Mouse (Mus musculus) pancreas, adult 10 weeks (tissue): ENCODE results near the gene Upk3bl. TPM values are rescaled to one million over a fixed set of nuclear protein-coding genes. Genes with fewer than 3 reads are reported as not detected.

ENCODE experiments used
- polyA plus RNA-seq: library from polyadenylated mRNA; stranded (reverse); fragments of 350-450 nt; fragmentation: Illumina TruSeq; extraction: RNeasy Lipid Tissue Mini Kit (QIAGEN cat#74804); gene quantifications from one replicate; pipeline ENCODE4 v1.2.3, GENCODE M21; 2015; ENCODE audit warnings: low read depth, low replicate concordance; ENCODE audit not compliant: insufficient read depth

Gene Upk3bl
- polyA plus RNA-seq, result not detected

GRCm38 (mm10) chr5:136054301-136055077, at the start of gene Upk3bl:
TSS of gene Upk3bl (plus strand) at chr5:136054492.

DNA sequence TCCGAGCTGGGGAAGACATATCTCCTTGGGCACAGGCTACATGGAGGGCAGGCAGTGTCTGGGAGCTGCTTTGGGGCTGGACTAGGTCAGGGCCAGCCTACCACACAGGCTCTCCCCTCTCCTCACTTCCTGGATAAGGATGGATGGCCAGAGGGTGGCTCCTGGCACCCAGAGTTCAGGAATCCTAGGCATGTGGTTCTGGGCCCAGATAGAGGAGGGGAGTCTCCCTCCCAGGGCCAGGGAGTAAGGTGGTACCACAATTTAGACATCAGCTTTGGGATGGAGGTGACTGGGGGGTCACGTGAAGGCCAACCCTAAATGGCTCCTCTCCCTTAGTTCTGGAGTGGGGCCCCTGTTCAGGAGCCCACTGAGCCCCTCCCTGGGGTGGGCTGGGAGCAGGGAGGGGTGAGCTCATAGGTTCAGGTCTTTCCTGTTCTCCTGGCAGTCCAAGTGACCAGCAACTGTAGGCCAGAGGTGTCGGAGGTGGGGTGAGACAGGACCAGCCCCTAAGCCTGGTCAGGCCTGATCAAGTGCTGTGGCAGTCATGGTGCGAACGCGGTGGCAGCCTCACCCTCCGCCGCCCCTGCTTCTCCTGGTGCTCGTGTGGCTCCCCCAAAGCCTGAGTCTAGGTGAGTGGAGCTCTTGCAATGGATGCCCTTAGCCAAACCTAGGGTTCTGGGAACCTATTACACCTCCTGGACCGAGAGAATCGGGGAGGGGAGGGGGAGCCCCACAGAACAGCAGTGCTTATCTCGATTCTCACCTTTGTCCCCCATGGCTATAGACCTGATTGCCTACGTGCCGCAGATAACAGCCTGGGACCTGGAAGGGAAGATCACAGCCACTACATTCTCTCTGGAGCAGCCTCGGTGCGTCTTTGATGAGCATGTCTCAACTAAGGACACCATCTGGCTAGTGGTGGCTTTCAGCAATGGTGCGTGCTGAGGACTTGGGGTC, 15.8 kb upstream of the Upk3bl start, which contains the start of gene Upk3b:
TSS of gene Upk3b (plus strand) at position 239 of the 957 bp plus-strand sequence.

GRCm38 (mm10) chr5:136083669-136084107, 29.4 kb downstream of the Upk3bl start, which contains the start of gene Rasa4:
TSS of gene Rasa4 (plus strand) at chr5:136083916.

Other genes starting within 250 kb of the Upk3bl start
- 2.1 TPM for gene Srrm3, start 247.6 kb upstream of the Upk3bl start, polyA plus RNA-seq
- gene Hspb1, start 166.6 kb upstream of the Upk3bl start, polyA plus RNA-seq, result 56.9 TPM
- gene Ywhag, start 119.9 kb upstream of the Upk3bl start, polyA plus RNA-seq, result 17.9 TPM
- gene Ssc4d, start 80.0 kb upstream of the Upk3bl start, polyA plus RNA-seq, result 2.0 TPM
- gene Zp3, start 74.4 kb upstream of the Upk3bl start, polyA plus RNA-seq, result not detected
- gene Dtx2, start 59.7 kb upstream of the Upk3bl start, polyA plus RNA-seq, result 4.0 TPM
- 40.8 TPM for gene Upk3b, start 16.0 kb upstream of the Upk3bl start, polyA plus RNA-seq
- 12.8 TPM for gene Rasa4, start 29.4 kb downstream of the Upk3bl start, polyA plus RNA-seq
- gene Polr2j, start 62.1 kb downstream of the Upk3bl start, polyA plus RNA-seq, result 22.9 TPM
- gene Lrwd1, start 81.6 kb downstream of the Upk3bl start, polyA plus RNA-seq, result 3.7 TPM
- gene Alkbh4, start 81.7 kb downstream of the Upk3bl start, polyA plus RNA-seq, result 3.7 TPM
- 8.7 TPM for gene Orai2, start 116.2 kb downstream of the Upk3bl start, polyA plus RNA-seq
- gene Prkrip1, start 144.5 kb downstream of the Upk3bl start, polyA plus RNA-seq, result 5.8 TPM
- gene Sh2b2, start 192.1 kb downstream of the Upk3bl start, polyA plus RNA-seq, result 0.55 TPM